Mouse (Mus musculus) bone marrow macrophage, adult 2 months (primary cell): ENCODE results near the gene Leng1.

Source experiments
- CTCF ChIP-seq: IDR thresholded peaks from 2 replicates; pipeline ENCODE4 v1.5.1; 2012; ENCODE audit warnings: low read depth, mild to moderate bottlenecking, low read length, moderate library complexity
- POLR2A ChIP-seq: IDR thresholded peaks from 2 replicates; pipeline ENCODE4 v1.6.1; 2012; ENCODE audit warnings: mild to moderate bottlenecking, low read depth, low read length, borderline replicate concordance

GRCm38 (mm10) chr7:3643843-3644242 lies 21.8 kb downstream of the Leng1 start:
- TF ChIP-seq CTCF (no peak), POLR2A (no peak)
